Mouse (Mus musculus): ENCODE data around the gene Pex3. TPM values are rescaled to one million over a fixed set of nuclear protein-coding genes. Genes with fewer than 3 reads are reported as not detected.

Pex3 gene
- polyA plus RNA-seq (2015; fragmentation: Nextera tagmentation; extraction: Ambion mirVana): 25.2 and 28.3 TPM in 2 replicates

DNA sequence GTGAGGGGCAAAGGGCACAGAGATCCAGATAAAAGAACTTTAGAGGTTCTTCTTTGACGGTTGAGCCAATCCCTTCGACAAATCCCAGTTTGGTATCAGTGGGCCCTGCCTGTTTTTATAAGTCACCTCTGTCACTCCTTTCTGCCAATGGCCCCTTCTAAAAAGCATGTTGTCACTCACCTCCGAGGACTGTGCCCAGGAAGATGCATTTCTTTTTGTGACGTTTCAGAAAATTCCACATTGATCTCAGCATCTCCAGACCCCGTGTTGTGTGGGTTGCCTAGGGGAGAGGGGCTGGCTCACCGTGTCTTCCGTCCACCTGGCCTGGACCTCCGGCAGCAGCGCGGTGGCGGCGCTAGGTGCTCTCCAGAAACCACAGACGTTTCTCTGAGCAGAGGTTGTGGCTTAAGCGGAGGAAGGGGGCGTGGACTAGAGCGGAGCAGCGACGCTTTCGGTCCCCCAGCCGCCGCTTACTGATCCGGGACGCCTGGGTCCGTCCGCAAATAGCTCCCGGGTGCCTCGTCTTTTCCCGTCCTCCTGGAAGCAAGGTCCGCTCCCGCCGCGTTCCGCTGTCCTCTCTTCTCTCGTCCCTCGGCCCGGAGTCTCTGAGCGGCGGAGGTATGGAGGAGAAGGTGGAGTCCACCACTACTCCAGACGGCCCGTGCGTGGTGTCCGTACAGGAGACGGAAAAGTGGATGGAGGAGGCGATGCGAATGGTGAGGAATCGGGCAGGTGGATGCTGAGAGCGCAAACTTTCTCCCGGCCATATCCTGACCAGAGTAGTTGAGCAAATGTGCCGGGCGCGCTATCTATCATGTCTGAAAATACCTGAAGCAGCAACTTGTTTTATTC is at the start of gene Pex3, which contains the start of gene Adat2:
TSS of gene Pex3 (minus strand) at position 497 of the 852 bp plus-strand sequence.
TSS of gene Adat2 (plus strand) at position 249 of the 852 bp plus-strand sequence.
- Histone ChIP-seq H3K4me2 (peak within 1 kb of the TSS; percentile 69), H3K36me3 (0 out of 2 replicates have a peak, but pooled peaks cover 5% of the 10 kb centered on the region), H3K9me3 (no peaks in the 10 kb centered on the region), H3K27ac (peak within 1 kb of the TSS; percentile 82), H3K27me3 (no peaks in the 10 kb centered on the region), H3K9ac (peak within 1 kb of the TSS; percentile 86), H3K4me1 (peaks cover 5% of the 10 kb centered on the region), H3K4me3 (peak within 1 kb of the TSS; percentile 80)
- WGBS: under 1% methylated on average over 51 of the region's 51 CpGs
- ATAC-seq (ENCODE audit: insufficient number of reproducible peaks, insufficient read depth, low FRiP score, low TSS enrichment, low read depth): peak; percentile 91

DNA sequence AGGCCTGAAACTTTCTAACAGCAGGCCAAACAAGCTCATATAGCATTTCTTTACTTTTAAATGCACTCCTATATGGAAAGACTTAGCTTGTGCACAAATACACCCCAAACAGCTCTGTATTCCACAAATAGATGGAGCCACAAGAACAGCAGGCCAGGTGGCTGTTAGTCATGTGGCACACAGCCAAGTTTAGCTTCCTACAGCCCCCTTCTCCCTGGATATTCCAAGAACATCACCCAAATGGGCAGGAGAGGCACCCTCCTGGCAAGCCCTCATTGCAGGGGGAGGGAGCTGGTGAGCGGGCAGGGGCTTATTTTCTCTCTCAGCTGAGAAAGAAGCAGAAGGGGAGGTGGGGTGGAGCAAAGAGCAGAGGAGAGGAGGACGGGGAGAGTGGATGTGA is 48.0 kb upstream of the Pex3 start:
- ATAC-seq (ENCODE audit: insufficient number of reproducible peaks, insufficient read depth, low FRiP score, low TSS enrichment, low read depth): no peak
- no peak overlapping the region for H3K9ac ChIP-seq
- no peak overlapping the region for H3K4me3 ChIP-seq
- no peaks in the 10 kb centered on the region for H3K36me3 ChIP-seq
- 52% methylated on average over 2 of the region's 2 CpGs for WGBS
- no peaks in the 10 kb centered on the region for H3K27me3 ChIP-seq
- no peak overlapping the region for H3K27ac ChIP-seq
- no peak overlapping the region for H3K4me2 ChIP-seq
- no peaks in the 10 kb centered on the region for H3K9me3 ChIP-seq
- H3K4me1 ChIP-seq: peaks cover 4% of the 10 kb centered on the region

DNA sequence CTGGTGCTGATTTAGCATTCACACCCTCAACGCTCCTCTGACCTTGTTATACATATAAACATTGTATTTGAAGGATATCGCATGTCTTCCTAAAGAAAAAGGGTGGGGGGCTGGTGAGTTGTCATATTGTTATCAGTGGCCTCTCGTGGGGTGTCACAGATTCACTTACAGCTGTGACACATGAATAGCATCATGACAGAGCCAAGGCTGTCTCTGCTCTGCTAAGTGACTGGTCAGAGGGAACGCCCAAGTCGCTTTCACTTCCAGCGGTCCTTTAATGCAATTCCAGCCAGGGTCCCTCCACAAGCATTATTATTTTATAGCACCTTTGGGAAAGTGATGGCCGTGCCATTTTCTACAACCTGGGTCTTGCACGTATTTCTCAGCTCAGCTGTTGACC is 44.5 kb upstream of the Pex3 start:
- H3K27me3 ChIP-seq: no peaks in the 10 kb centered on the region
- H3K27ac ChIP-seq: no peak overlapping the region
- no peak for ATAC-seq (ENCODE audit: insufficient number of reproducible peaks, insufficient read depth, low FRiP score, low TSS enrichment, low read depth)
- H3K4me2 ChIP-seq: no peak overlapping the region
- H3K9ac ChIP-seq: no peak overlapping the region
- H3K9me3 ChIP-seq: no peaks in the 10 kb centered on the region
- no peak overlapping the region for H3K4me3 ChIP-seq
- H3K36me3 ChIP-seq: no peaks in the 10 kb centered on the region
- WGBS: 83% methylated on average over 8 of the region's 8 CpGs
- H3K4me1 ChIP-seq: peaks cover 5% of the 10 kb centered on the region

DNA sequence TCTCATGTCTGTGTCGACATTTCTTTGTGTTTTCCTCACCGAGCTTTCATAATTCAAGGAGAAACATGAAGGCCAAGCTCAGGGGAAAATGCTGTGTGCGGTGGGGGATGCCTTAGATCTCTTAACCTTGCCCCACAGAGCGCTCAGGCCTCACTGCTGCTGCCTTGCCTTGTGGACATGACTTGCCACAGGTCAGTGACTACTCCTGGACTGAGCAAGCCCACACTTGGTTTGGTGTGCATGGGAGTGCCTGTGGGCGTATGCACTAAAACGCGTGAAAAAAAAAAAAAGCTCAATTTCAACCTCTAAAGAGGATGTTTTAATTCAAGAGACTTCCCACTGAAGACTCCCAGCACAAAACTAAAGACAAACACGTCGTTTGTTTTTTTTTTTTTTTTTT is 43.9 kb upstream of the Pex3 start:
- Histone ChIP-seq H3K4me3 (no peak overlapping the region), H3K27me3 (no peaks in the 10 kb centered on the region), H3K4me2 (no peak overlapping the region), H3K9ac (no peak overlapping the region), H3K9me3 (no peaks in the 10 kb centered on the region), H3K4me1 (peaks cover 5% of the 10 kb centered on the region), H3K36me3 (no peaks in the 10 kb centered on the region), H3K27ac (no peak overlapping the region)
- WGBS: 76% methylated on average over 9 of the region's 9 CpGs
- no peak for ATAC-seq (ENCODE audit: insufficient number of reproducible peaks, insufficient read depth, low FRiP score, low TSS enrichment, low read depth)

DNA sequence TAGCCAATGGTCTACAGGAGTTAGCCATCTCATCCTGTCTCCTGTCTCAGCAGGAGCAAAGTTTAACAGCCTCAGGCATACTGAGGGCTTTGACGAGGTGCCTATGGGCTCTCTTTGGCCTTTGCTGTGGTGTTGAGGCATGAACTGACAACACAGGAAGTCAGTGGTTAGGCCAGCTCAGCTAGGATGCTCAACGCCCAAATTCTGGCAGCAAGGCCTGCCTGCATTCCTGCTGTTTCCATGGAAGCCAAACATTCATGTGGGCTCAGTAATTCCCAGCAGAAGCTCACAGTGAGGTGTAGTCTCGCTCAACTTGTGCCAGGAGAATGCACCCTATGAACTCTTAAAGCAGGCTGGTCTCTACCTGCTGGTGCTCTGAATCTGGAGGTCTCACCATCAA is 43.1 kb upstream of the Pex3 start:
- Histone ChIP-seq H3K4me2 (no peak overlapping the region), H3K27me3 (no peaks in the 10 kb centered on the region), H3K27ac (no peak overlapping the region), H3K9me3 (no peaks in the 10 kb centered on the region), H3K4me3 (no peak overlapping the region), H3K4me1 (peaks cover 5% of the 10 kb centered on the region), H3K36me3 (no peaks in the 10 kb centered on the region), H3K9ac (no peak overlapping the region)
- WGBS: 31% methylated on average over 3 of the region's 3 CpGs
- no peak for ATAC-seq (ENCODE audit: insufficient number of reproducible peaks, insufficient read depth, low FRiP score, low TSS enrichment, low read depth)

DNA sequence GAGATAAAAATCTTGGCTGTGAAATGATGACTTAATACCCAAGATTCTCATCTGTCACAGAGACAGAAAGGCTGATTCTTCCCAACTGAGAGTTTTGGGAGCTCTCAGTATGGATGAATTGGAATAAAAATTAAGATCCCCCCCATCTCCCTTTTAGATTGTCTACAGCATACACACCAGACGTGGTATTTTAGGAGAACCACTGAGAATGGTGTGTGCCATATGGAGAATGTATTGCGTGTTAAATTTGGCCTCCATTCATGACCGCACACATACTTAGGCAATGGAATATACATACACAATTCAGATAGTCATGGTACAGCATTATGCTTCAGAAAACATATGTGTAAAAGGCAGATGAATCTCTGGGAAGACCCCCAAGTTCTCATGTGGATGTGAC is 40.6 kb upstream of the Pex3 start:
- H3K4me3 ChIP-seq: no peak overlapping the region
- ATAC-seq (ENCODE audit: insufficient number of reproducible peaks, insufficient read depth, low FRiP score, low TSS enrichment, low read depth): no peak
- H3K27ac ChIP-seq: no peak overlapping the region
- peaks cover 5% of the 10 kb centered on the region for H3K4me1 ChIP-seq
- no peaks in the 10 kb centered on the region for H3K36me3 ChIP-seq
- H3K9ac ChIP-seq: no peak overlapping the region
- WGBS: 81% methylated on average over 3 of the region's 3 CpGs
- no peak overlapping the region for H3K4me2 ChIP-seq
- no peaks in the 10 kb centered on the region for H3K9me3 ChIP-seq
- H3K27me3 ChIP-seq: no peaks in the 10 kb centered on the region

DNA sequence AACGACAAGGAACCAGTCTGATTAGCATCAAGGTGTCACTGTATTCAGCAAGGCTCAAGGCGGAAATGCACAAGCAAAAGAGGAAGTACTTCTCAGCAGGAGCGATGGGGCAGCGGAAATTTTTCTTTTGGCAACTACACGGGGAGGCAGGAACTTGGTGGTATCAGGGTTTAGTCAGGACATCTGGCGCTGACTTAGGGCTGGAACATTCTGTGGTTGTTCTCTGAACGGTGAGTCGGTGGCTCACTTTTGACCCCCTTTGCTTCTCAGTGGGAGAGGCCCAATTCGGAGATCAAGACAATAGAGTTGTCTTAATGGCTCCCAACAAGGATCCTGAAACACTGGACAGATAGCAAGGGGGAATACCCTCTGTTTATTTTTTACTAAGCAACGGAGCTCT is 39.3 kb upstream of the Pex3 start:
- H3K27me3 ChIP-seq: no peaks in the 10 kb centered on the region
- H3K27ac ChIP-seq: no peak overlapping the region
- H3K9ac ChIP-seq: no peak overlapping the region
- no peaks in the 10 kb centered on the region for H3K36me3 ChIP-seq
- no peak overlapping the region for H3K4me3 ChIP-seq
- no peak for ATAC-seq (ENCODE audit: insufficient number of reproducible peaks, insufficient read depth, low FRiP score, low TSS enrichment, low read depth)
- no peaks in the 10 kb centered on the region for H3K9me3 ChIP-seq
- H3K4me2 ChIP-seq: no peak overlapping the region
- H3K4me1 ChIP-seq: peaks cover 5% of the 10 kb centered on the region
- WGBS: 95% methylated on average over 10 of the region's 10 CpGs

DNA sequence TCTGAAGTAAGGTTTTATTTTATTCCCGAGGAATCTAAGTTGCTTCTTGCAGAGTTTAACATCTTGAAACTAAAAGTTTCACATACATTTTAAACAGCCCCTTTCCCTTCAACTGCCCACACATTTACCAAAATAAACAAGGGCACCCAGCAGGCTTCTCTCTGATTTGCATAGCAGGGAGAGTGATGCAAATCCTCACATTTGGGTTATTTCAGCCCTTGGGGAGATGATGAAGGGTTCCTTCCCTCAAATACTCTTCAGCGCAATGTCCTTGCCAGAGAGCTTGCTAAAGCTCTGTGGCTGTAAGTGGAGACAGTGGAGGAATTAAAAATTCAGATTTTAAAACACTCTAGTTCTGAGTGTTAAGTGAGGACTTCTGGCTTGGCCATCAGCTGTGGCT is 35.0 kb upstream of the Pex3 start:
- Histone ChIP-seq H3K27ac (no peak overlapping the region), H3K36me3 (no peaks in the 10 kb centered on the region), H3K27me3 (no peaks in the 10 kb centered on the region; the same call in 1 of the 2 replicates), H3K9me3 (no peaks in the 10 kb centered on the region), H3K4me2 (no peak overlapping the region), H3K4me1 (no peaks in the 10 kb centered on the region), H3K9ac (no peak overlapping the region), H3K4me3 (no peak overlapping the region)
- ATAC-seq (ENCODE audit: insufficient number of reproducible peaks, insufficient read depth, low FRiP score, low TSS enrichment, low read depth): no peak
- 69% methylated on average over 2 of the region's 2 CpGs for WGBS

DNA sequence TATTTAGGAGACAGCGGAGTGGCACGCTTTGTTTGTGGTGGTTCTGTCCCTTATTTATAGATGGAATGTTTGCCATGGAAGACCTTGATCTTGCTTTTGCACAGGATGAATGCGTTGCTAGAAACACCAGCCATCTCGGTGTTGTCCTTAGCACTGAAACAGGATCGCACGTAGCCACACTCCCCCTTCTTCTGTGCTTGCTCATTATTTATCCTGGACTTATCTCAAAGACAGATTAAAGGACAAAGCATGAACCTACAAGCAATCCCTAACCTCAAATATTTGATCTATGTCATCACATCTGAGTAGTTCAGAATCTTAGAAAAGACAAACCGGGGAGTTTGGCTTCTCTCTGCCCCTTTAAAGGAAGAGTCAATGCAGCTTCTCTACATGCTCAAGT is 24.2 kb upstream of the Pex3 start:
- Histone ChIP-seq H3K36me3 (no peaks in the 10 kb centered on the region), H3K27me3 (no peaks in the 10 kb centered on the region), H3K9ac (no peak overlapping the region), H3K4me3 (no peak overlapping the region), H3K4me1 (no peaks in the 10 kb centered on the region), H3K9me3 (no peaks in the 10 kb centered on the region), H3K27ac (no peak overlapping the region), H3K4me2 (no peak overlapping the region)
- WGBS: 74% methylated on average over 7 of the region's 7 CpGs
- ATAC-seq (ENCODE audit: insufficient number of reproducible peaks, insufficient read depth, low FRiP score, low TSS enrichment, low read depth): no peak

DNA sequence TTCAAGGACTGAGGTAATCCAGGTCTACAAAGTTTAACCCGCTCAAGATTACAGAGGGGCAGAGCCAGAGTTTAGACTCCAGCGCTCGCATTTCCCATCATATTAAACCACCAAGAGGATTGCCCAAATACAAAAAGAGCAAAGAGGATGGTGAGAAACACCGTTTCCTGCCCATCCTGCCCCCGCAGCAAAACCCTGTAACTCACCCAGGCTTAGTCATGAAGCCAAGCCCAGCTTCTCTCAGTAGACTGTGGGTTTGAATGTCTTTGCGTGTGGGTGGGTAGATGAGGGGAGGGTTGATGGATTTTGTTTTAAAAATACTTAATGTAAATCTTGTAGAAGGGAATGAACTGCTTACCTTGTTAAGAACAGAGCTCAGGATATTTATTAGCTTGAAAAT is 19.5 kb upstream of the Pex3 start:
- Histone ChIP-seq H3K9me3 (no peaks in the 10 kb centered on the region), H3K4me3 (no peak overlapping the region), H3K4me2 (no peak overlapping the region), H3K4me1 (peaks cover 14% of the 10 kb centered on the region), H3K27me3 (peaks cover 14% of the 10 kb centered on the region), H3K36me3 (no peaks in the 10 kb centered on the region), H3K9ac (no peak overlapping the region), H3K27ac (no peak overlapping the region)
- 80% methylated on average over 6 of the region's 6 CpGs for WGBS
- ATAC-seq (ENCODE audit: insufficient number of reproducible peaks, insufficient read depth, low FRiP score, low TSS enrichment, low read depth): no peak

DNA sequence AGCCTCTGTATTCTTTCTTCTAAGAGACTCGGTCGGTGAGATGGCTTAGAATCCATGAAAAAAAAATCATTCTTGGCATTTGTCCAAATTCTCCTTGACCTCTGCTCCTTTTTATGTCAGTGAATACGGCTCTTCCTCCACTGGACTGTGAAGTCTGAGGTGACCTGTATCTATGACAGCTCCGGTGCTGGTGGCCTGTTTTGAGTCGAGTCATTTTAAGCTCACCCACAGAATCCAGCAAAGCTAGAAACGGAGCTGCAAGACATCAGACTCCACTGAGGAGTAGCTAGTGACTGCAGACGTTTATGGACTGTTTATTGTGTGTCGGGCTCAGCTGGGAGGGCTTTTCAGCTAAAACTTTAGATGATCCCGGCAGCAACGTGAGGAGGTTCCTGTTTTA is 19.1 kb upstream of the Pex3 start:
- no peak overlapping the region for H3K9ac ChIP-seq
- WGBS: 64% methylated on average over 10 of the region's 10 CpGs
- no peak overlapping the region for H3K4me3 ChIP-seq
- no peaks in the 10 kb centered on the region for H3K36me3 ChIP-seq
- H3K4me2 ChIP-seq: no peak overlapping the region
- peaks cover 15% of the 10 kb centered on the region for H3K4me1 ChIP-seq
- H3K27ac ChIP-seq: no peak overlapping the region
- peaks cover 14% of the 10 kb centered on the region for H3K27me3 ChIP-seq
- H3K9me3 ChIP-seq: no peaks in the 10 kb centered on the region
- no peak for ATAC-seq (ENCODE audit: insufficient number of reproducible peaks, insufficient read depth, low FRiP score, low TSS enrichment, low read depth)
